Mouse (Mus musculus): ENCODE measurements at regions not wholly inside any gene's neighbourhood (a gene's known extent, or its start where the extent isn't known, plus 50 kb on each side); places are given as distances from the start of the nearest gene placed in this dataset.
A peak's percentile ranks its signal among the peaks of the same experiment; 100 is the strongest.
"Not testable (repeated sequence)": the region's sequence is repeated elsewhere in the genome, so short reads cannot be mapped to it uniquely, and the experiment has no call there.

- peak; percentile 30 to 31 for DNase-seq (ENCODE audit: low spot score in 2 of 2)
Observed at GRCm38 (mm10) chr4:124396566-124397283, 213.9 kb downstream of the 3100002H09Rik start.

- no peak for DNase-seq (ENCODE audit: low spot score in 2 of 2)
Observed at GRCm38 (mm10) chr4:124395966-124396395, 214.6 kb downstream of the 3100002H09Rik start.

GRCm38 (mm10) chr4:124395069-124395965, 215.3 kb downstream of the 3100002H09Rik start:
- DNase-seq (ENCODE audit: low spot score in 2 of 2), result no peak

GRCm38 (mm10) chr4:124393595-124393994, 217.0 kb downstream of the 3100002H09Rik start:
- no peak for DNase-seq (ENCODE audit: low spot score in 2 of 2)

GRCm38 (mm10) chr4:124389067-124389466, 221.5 kb downstream of the 3100002H09Rik start:
- DNase-seq (ENCODE audit: low spot score in 2 of 2), result no peak

- no peak for DNase-seq (ENCODE audit: low spot score in 2 of 2)
Observed at GRCm38 (mm10) chr4:124385106-124386055, 225.2 kb downstream of the 3100002H09Rik start.

GRCm38 (mm10) chr4:124376504-124376903, 234.1 kb downstream of the 3100002H09Rik start:
- no peak for DNase-seq (ENCODE audit: low spot score in 2 of 2)

GRCm38 (mm10) chr4:124375581-124375980, 235.0 kb downstream of the 3100002H09Rik start:
- DNase-seq (ENCODE audit: low spot score in 2 of 2), result no peak

- DNase-seq (ENCODE audit: low spot score in 2 of 2), result no peak
Observed at GRCm38 (mm10) chr4:124368831-124369230, 241.8 kb downstream of the 3100002H09Rik start.

- no peak for DNase-seq (ENCODE audit: low spot score in 2 of 2)
Observed at GRCm38 (mm10) chr4:124368085-124368484, 242.5 kb downstream of the 3100002H09Rik start.

- no peak for DNase-seq (ENCODE audit: low spot score in 2 of 2)
Observed at GRCm38 (mm10) chr4:124360578-124360908, 250.1 kb downstream of the 3100002H09Rik start.

- no peak for DNase-seq (ENCODE audit: low spot score in 2 of 2)
Observed at GRCm38 (mm10) chr4:124359707-124360577, 250.7 kb downstream of the 3100002H09Rik start.

- not testable (repeated sequence) for DNase-seq (ENCODE audit: low spot score in 2 of 2)
Observed at GRCm38 (mm10) chr4:124358456-124358855, 252.1 kb downstream of the 3100002H09Rik start.

GRCm38 (mm10) chr4:124350361-124350760, 260.2 kb downstream of the 3100002H09Rik start:
- DNase-seq (ENCODE audit: low spot score in 2 of 2), result no peak

GRCm38 (mm10) chr4:124349610-124350295, 260.9 kb downstream of the 3100002H09Rik start:
- no peak for DNase-seq (ENCODE audit: low spot score in 2 of 2)

GRCm38 (mm10) chr4:124349055-124349454, 261.5 kb downstream of the 3100002H09Rik start:
- no peak for DNase-seq (ENCODE audit: low spot score in 2 of 2)

GRCm38 (mm10) chr4:124340073-124340472, 270.5 kb downstream of the 3100002H09Rik start:
- no peak for DNase-seq (ENCODE audit: low spot score in 2 of 2)

- no peak for DNase-seq (ENCODE audit: low spot score in 2 of 2)
Observed at GRCm38 (mm10) chr4:124335726-124336125, 274.9 kb downstream of the 3100002H09Rik start.

- DNase-seq (ENCODE audit: low spot score in 2 of 2), result no peak
Observed at GRCm38 (mm10) chr4:124332974-124333373, 277.6 kb downstream of the 3100002H09Rik start.

Data from layer of hippocampus, postnatal 10 days (tissue).